Mouse (Mus musculus) stomach, postnatal 0 days (tissue): ENCODE measurements around the gene Rabif.

Source experiments
- CTCF ChIP-seq: IDR thresholded peaks from 2 replicates; pipeline ENCODE4 v1.5.1; 2016; ENCODE audit warnings: antibody characterized with exemption, low read depth, mild to moderate bottlenecking, moderate library complexity
- EP300 ChIP-seq: optimal IDR thresholded peaks from 2 replicates; pipeline ENCODE3; 2016; ENCODE audit warnings: antibody characterized with exemption

- TF ChIP-seq CTCF (no peak), EP300 (no peak)
Measured at GRCm38 (mm10) chr1:134506201-134506600, 11.8 kb downstream of the Rabif start.
